Mouse (Mus musculus): Measurements from ENCODE around the gene Ssr3. TPM values are rescaled to one million over a fixed set of nuclear protein-coding genes. Genes with fewer than 3 reads are reported as not detected.
A peak's percentile ranks its signal among the peaks of the same experiment; 100 is the strongest.

Ssr3 gene
- total and polyA plus RNA-seq, 3 experiments, result 105 to 131 (median 125) TPM

- Histone ChIP-seq H3K27ac (ENCODE audit: control insufficient read depth, low read depth, low read length) (no peak overlapping the region), H3K4me3 (ENCODE audit: control insufficient read depth in 1 of 2, insufficient read depth in 1 of 2, low read depth in 2 of 2, low read length in 2 of 2) (peak overlapping the region in 1 of 2 experiments; percentile 36; a peak in 1 of 4 replicates), H3K9ac (ENCODE audit: control insufficient read depth, low read depth, low read length, poor library complexity, severe bottlenecking) (no peak overlapping the region), H3K9me3 (replicated peaks; ENCODE audit: insufficient read depth, low read length) (no peaks in the 10 kb centered on the region), H3K4me1 (ENCODE audit: control insufficient read depth in 1 of 2, insufficient read depth in 2 of 2, low read length in 2 of 2) (peaks cover 0 to 5% of the 10 kb centered on the region in 2 experiments; a peak in 3 of 4 replicates), H3K36me3 (ENCODE audit: control insufficient read depth in 1 of 2, insufficient read depth in 2 of 2, low read length in 2 of 2) (peaks cover 0 to 6% of the 10 kb centered on the region in 2 experiments; a peak in 2 of 4 replicates), H3K79me2 (ENCODE audit: control insufficient read depth, insufficient read depth, low read length, poor library complexity) (no peaks in the 10 kb centered on the region), H3K27me3 (ENCODE audit: control insufficient read depth in 1 of 2, insufficient read depth in 2 of 2, low read length in 2 of 2) (no peaks in the 10 kb centered on the region; a peak in 1 of 4 replicates)
- DNase-seq (ENCODE audit: low read depth, low spot score), result no peak
- TF ChIP-seq ETS1 (IDR thresholded peaks at IDR 0.05; ENCODE audit: low read depth, low read length) (0 out of 2 replicates have a peak, but pooled peaks have one; percentile 18), RCOR1 (IDR thresholded peaks at IDR 0.05; ENCODE audit: low read depth, low read length) (0 out of 2 replicates have a peak, but pooled peaks have one; percentile 18), POLR2AphosphoS5 (IDR thresholded peaks at IDR 0.05; ENCODE audit: borderline replicate concordance, low read depth, low read length) (no peak)
These were observed 43.4 kb upstream of the Ssr3 start for GRCm38 (mm10) chr3:65435812-65436211.

DNA sequence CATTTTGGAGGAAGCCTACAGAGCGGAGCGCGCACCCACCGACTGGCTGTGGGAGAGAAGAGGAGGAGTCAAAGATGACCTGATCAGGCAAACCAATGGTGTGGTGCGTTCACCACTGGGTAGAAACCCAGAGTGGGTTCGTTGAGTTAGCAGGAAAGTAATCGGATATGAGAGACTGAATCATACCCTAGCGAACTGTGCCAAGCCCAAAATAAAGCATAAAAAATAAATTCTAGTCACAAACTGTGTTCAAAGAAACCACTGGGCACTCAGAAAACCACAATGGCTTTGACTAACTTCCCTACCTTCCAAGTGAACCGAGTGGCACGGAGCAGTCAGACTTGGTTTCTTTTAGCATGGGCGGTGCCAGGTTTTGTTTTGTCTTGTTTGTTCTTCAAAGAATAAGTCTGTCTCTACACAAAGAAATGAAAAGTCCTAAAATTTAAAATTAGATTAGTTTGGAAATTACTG is 42.7 kb upstream of the Ssr3 start:
- no peaks in the 10 kb centered on the region for H3K9me3 ChIP-seq (replicated peaks; ENCODE audit: insufficient read depth, low read length)
- peak overlapping the region; percentile 38; the same call in 1 of the 2 replicates for H3K9ac ChIP-seq (ENCODE audit: control insufficient read depth, low read depth, low read length, poor library complexity, severe bottlenecking)
- H3K27ac ChIP-seq (ENCODE audit: control insufficient read depth, low read depth, low read length), result peak overlapping the region; percentile 27; the same call in 1 of the 2 replicates
- 0 out of 2 replicates have a peak, but pooled peaks have one; percentile 18 for TF ChIP-seq SIN3A (IDR thresholded peaks at IDR 0.05; ENCODE audit: low read length)
- no peak for TF ChIP-seq RAD21 (IDR thresholded peaks at IDR 0.05; ENCODE audit: low read depth, low read length)
- TF ChIP-seq ZNF384 (IDR thresholded peaks at IDR 0.05; ENCODE audit: low read depth, low read length), result no peak
- TF ChIP-seq JUND (IDR thresholded peaks at IDR 0.05; ENCODE audit: low read depth, low read length), result no peak
- no peak for TF ChIP-seq MAFK (IDR thresholded peaks at IDR 0.05; ENCODE audit: borderline replicate concordance, low read depth, low read length)
- TF ChIP-seq POLR2A (IDR thresholded peaks at IDR 0.05; ENCODE audit: control insufficient read depth in 1 of 2, insufficient read depth in 1 of 2, low read depth in 1 of 2, low read length in 2 of 2, poor library complexity in 1 of 2), result peak in 1 of 2 experiments; percentile 38; a peak in 1 of 4 replicates
- no peak for TF ChIP-seq ELF1 (IDR thresholded peaks at IDR 0.05; ENCODE audit: low read depth, low read length)
- peak; percentile 17; the same call in 1 of the 2 replicates for TF ChIP-seq NELFE (IDR thresholded peaks at IDR 0.05; ENCODE audit: low read depth, low read length)
- TF ChIP-seq CHD2 (IDR thresholded peaks at IDR 0.05; ENCODE audit: low read length), result no peak
- 0 out of 4 replicates have a peak, but pooled peaks of 1 of the 2 experiments have one; percentile 31 for TF ChIP-seq EP300 (IDR thresholded peaks at IDR 0.05; ENCODE audit: low read depth in 1 of 2, low read length in 2 of 2)
- no peak for TF ChIP-seq ZMIZ1 (IDR thresholded peaks at IDR 0.05; ENCODE audit: low read depth, low read length)
- no peak for TF ChIP-seq CTCF (IDR thresholded peaks at IDR 0.05 in 2 of 3, conservative IDR thresholded peaks at IDR 0.05 in 1 of 3; ENCODE audit: control insufficient read depth in 1 of 3, insufficient read depth in 1 of 3, low read depth in 2 of 3, low read length in 3 of 3, poor library complexity in 1 of 3, severe bottlenecking in 1 of 3)
- no peak for TF ChIP-seq CHD1 (IDR thresholded peaks at IDR 0.05; ENCODE audit: low read depth, low read length)
- TF ChIP-seq USF1 (IDR thresholded peaks at IDR 0.05; ENCODE audit: low read depth, low read length), result no peak
- TF ChIP-seq HCFC1 (IDR thresholded peaks at IDR 0.05; ENCODE audit: low read depth, low read length), result no peak
- no peak for TF ChIP-seq SMC3 (IDR thresholded peaks at IDR 0.05; ENCODE audit: low read depth, low read length)
- TF ChIP-seq GATA1 (IDR thresholded peaks at IDR 0.05; ENCODE audit: low read depth, low read length), result no peak
- TF ChIP-seq RCOR1 (IDR thresholded peaks at IDR 0.05; ENCODE audit: low read depth, low read length), result 0 out of 2 replicates have a peak, but pooled peaks have one; percentile 3
- no peak for TF ChIP-seq MAZ (IDR thresholded peaks at IDR 0.05; ENCODE audit: low read depth, low read length)
- H3K36me3 ChIP-seq (ENCODE audit: control insufficient read depth in 1 of 2, insufficient read depth in 2 of 2, low read length in 2 of 2), result peaks cover 0 to 6% of the 10 kb centered on the region in 2 experiments; a peak in 2 of 4 replicates
- H3K79me2 ChIP-seq (ENCODE audit: control insufficient read depth, insufficient read depth, low read length, poor library complexity), result no peaks in the 10 kb centered on the region
- peak overlapping the region; percentile 36 to 49 for H3K4me3 ChIP-seq (ENCODE audit: control insufficient read depth in 1 of 2, insufficient read depth in 1 of 2, low read depth in 2 of 2, low read length in 2 of 2)
- peaks cover 0 to 5% of the 10 kb centered on the region in 2 experiments; a peak in 3 of 4 replicates for H3K4me1 ChIP-seq (ENCODE audit: control insufficient read depth in 1 of 2, insufficient read depth in 2 of 2, low read length in 2 of 2)
- DNase-seq (ENCODE audit: low read depth, low spot score), result peak; percentile 81
- no peaks in the 10 kb centered on the region; a peak in 2 of 4 replicates for H3K27me3 ChIP-seq (ENCODE audit: control insufficient read depth in 1 of 2, insufficient read depth in 2 of 2, low read length in 2 of 2)
